Mouse (Mus musculus): ENCODE results near the gene Mrps5. TPM values are rescaled to one million over a fixed set of nuclear protein-coding genes. Genes with fewer than 3 reads are reported as not detected.
"Not testable (repeated sequence)": the region's sequence is repeated elsewhere in the genome, so short reads cannot be mapped to it uniquely, and the experiment has no call there.

The Mrps5 gene
- polyA plus RNA-seq, 1 experiment from 2014 or later, result 162 TPM

DNA sequence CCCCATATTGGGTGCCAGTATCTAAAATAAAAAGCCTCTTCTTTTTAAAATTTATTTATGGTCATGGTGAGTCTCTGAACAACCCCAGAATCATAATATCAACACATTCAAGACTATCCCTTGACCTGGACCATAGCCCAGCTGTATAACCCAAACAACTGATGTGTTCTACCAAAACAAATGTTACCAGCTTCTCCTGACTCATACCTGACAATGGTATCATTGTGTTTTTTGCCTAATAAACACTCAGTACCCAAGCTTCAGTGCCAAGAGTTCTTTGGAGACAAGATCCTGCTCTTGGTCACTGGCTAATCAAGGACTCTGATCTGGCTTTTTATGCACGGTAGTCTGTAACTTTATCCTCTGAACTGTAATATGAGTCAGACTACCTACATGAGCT lies 13.7 kb upstream of the Mrps5 start:
- H3K36me3 ChIP-seq, result peaks cover 20% of the 10 kb centered on the region
- ATAC-seq (ENCODE audit: insufficient number of reproducible peaks, insufficient read depth, low FRiP score, low TSS enrichment, low read depth), result no peak
- H3K4me2 ChIP-seq, result no peak overlapping the region
- no peak overlapping the region for H3K9ac ChIP-seq (replicated peaks)
- H3K27me3 ChIP-seq, result no peaks in the 10 kb centered on the region
- 59% methylated on average over 1 of the region's 1 CpGs for WGBS
- H3K4me1 ChIP-seq (replicated peaks), result no peaks in the 10 kb centered on the region
- no peak overlapping the region for H3K27ac ChIP-seq
- peaks cover 10% of the 10 kb centered on the region for H3K9me3 ChIP-seq
- H3K4me3 ChIP-seq (replicated peaks), result no peak overlapping the region

DNA sequence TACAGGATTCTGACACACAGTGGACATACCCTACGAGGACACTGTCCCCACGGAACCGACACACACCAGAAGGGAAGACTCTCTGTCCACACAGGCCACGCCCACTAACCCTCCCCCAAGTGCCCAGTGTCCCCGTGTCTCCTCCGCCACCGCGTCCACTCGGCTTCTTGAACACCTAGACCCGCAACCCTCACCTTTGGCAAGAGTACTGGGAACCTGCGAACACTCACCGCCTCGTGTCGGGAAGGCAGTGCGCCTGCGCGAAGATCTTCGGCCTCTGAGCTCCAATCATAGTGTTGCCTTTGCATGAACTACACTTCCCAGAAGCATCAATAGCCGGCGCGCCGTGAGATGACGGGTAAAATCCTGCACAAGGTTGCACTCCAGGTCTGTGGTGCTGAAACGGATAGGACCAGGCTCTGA lies 2.6 kb upstream of the Mrps5 start:
- peak; percentile 88 for ATAC-seq (ENCODE audit: insufficient number of reproducible peaks, insufficient read depth, low FRiP score, low TSS enrichment, low read depth)
- H3K4me2 ChIP-seq, result peak overlapping the region; percentile 87
- H3K9me3 ChIP-seq, result no peaks in the 10 kb centered on the region
- H3K27me3 ChIP-seq, result no peaks in the 10 kb centered on the region
- peaks cover 5% of the 10 kb centered on the region; the same call in 1 of the 2 replicates for H3K36me3 ChIP-seq
- peaks cover 28% of the 10 kb centered on the region for H3K4me1 ChIP-seq (replicated peaks)
- H3K27ac ChIP-seq, result no peak overlapping the region
- peak overlapping the region; percentile 66 for H3K4me3 ChIP-seq (replicated peaks)
- H3K9ac ChIP-seq (replicated peaks), result peak overlapping the region; percentile 68
- WGBS, result under 1% methylated on average over 24 of the region's 24 CpGs

DNA sequence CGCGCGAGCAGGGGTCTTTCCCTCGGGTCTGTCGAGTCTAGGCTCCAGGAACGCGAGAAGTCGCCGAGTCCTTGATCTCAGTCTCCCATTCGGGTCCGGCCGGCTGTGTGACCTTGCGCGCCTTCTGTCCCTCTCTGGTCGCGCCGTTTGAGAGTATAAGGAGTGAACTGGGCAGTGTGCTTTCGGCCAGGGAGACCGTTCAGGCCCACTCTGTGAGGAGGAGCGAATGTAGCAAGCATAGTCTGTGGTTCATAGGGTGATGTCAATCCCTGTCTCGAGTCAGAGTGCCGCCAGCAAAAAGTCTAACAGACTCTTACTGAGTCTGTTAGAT lies 457 bp downstream of the Mrps5 start:
- Histone ChIP-seq H3K4me3 (replicated peaks) (peak overlapping the region; percentile 77), H3K4me1 (replicated peaks) (peaks cover 37% of the 10 kb centered on the region), H3K27me3 (no peaks in the 10 kb centered on the region), H3K4me2 (peak overlapping the region; percentile 75), H3K36me3 (peaks cover 17% of the 10 kb centered on the region; the same call in 1 of the 2 replicates), H3K9ac (replicated peaks) (peak overlapping the region; percentile 73), H3K9me3 (no peaks in the 10 kb centered on the region), H3K27ac (peak overlapping the region; percentile 90)
- WGBS, result under 1% methylated on average over 22 of the region's 22 CpGs
- ATAC-seq (ENCODE audit: insufficient number of reproducible peaks, insufficient read depth, low FRiP score, low TSS enrichment, low read depth), result no peak

DNA sequence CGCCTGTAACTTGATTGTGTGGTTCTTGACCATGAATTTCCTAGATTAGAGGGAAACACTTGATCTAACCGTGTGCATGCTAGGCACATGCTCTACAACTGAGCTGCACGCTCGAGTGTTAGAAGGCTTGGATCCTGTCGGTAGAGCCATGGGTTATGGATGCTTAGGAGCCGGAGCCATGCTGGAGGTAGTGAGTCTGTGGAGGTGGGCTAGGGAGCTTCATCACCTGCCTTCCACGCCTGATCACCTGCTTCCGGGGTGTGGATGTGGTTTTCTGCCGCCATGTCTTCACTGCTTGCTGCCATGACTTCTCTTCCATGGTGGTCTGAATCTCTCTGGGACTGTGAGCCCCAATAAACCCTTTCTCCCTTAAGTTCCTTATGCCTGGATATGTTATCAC lies 1.9 kb downstream of the Mrps5 start:
- 91% methylated on average over 9 of the region's 9 CpGs for WGBS
- no peak overlapping the region for H3K9ac ChIP-seq (replicated peaks)

DNA sequence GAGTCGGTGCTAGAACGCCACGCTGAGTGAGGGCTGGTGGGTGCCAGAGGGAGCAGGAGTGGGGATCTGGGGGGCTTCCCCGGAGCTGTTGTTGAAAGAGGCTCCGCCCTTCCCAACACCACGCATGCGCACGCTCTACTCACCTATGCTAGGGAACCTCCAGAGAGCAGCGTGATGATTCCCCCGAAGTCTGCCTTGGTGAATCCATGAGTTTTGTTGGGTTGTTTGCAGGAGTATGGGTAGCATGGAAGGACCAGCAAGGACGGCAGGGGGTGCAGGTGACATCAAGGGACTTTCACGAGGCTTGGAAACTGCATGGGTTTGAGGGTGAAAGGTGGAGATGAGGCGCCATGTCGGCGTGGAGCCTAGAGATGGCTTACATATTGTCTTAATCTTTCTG lies 3.2 kb downstream of the Mrps5 start:
- Histone ChIP-seq H3K4me2 (no peak overlapping the region), H3K9ac (replicated peaks) (no peak overlapping the region), H3K36me3 (peaks cover 39% of the 10 kb centered on the region), H3K27me3 (no peaks in the 10 kb centered on the region), H3K27ac (0 out of 2 replicates have a peak overlapping the region, but pooled peaks have one; percentile 17), H3K4me1 (replicated peaks) (peaks cover 32% of the 10 kb centered on the region), H3K9me3 (no peaks in the 10 kb centered on the region), H3K4me3 (replicated peaks) (no peak overlapping the region)
- no peak for ATAC-seq (ENCODE audit: insufficient number of reproducible peaks, insufficient read depth, low FRiP score, low TSS enrichment, low read depth)
- 66% methylated on average over 15 of the region's 15 CpGs for WGBS

More for the DNA sequence above, 1.9 kb downstream of the Mrps5 start:
- Histone ChIP-seq H3K36me3 (peaks cover 26% of the 10 kb centered on the region), H3K9me3 (no peaks in the 10 kb centered on the region), H3K4me1 (replicated peaks) (peaks cover 34% of the 10 kb centered on the region), H3K27ac (no peak overlapping the region), H3K27me3 (no peaks in the 10 kb centered on the region), H3K4me2 (no peak overlapping the region), H3K4me3 (replicated peaks) (no peak overlapping the region)
- no peak for ATAC-seq (ENCODE audit: insufficient number of reproducible peaks, insufficient read depth, low FRiP score, low TSS enrichment, low read depth)

DNA sequence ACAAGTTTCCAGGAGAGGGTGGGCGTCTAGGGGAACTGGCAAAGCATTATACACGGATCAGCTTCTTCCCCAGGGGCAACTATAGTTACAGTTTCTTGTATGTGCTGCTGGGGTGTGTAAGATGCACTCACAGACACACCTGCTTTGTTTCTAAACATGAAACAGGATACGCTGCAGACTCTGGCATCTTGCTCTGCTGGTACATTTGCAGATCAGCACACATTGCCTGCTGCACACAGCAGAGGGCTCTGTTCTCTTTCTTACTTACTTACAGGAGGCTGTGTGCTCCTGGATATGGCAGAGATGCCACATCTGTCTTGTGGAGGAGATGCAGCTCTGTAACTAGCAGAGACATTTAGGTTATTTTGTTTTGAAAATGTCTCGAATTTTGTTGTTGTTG lies 3.8 kb downstream of the Mrps5 start:
- Histone ChIP-seq H3K36me3 (peaks cover 45% of the 10 kb centered on the region), H3K9me3 (no peaks in the 10 kb centered on the region), H3K4me1 (replicated peaks) (peaks cover 32% of the 10 kb centered on the region), H3K27ac (no peak overlapping the region), H3K27me3 (no peaks in the 10 kb centered on the region), H3K9ac (replicated peaks) (no peak overlapping the region), H3K4me3 (replicated peaks) (no peak overlapping the region), H3K4me2 (peak overlapping the region; percentile 15; the same call in 1 of the 2 replicates)
- WGBS, result 69% methylated on average over 4 of the region's 4 CpGs
- ATAC-seq (ENCODE audit: insufficient number of reproducible peaks, insufficient read depth, low FRiP score, low TSS enrichment, low read depth), result no peak

DNA sequence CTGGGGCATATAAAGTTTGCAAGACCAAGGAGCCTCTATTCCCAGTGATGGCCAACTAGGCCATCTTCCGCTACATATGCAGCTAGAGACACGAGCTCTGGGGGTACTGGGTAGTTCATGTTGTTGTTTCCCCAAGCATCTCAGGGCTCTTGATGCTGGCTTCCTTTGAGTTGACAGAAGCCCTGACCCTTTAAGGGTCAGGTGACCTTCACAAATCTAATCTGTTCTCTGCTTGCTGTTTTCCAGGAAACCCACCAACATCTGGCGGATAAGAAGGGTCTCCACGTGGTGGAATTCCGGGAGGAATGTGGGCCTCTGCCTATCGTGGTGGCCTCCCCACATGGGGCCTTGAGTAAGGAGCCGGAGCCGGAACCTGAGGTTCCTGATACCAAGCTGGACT lies 16.4 kb downstream of the Mrps5 start:
- H3K27me3 ChIP-seq; H3K4me2 ChIP-seq; H3K4me3 ChIP-seq (replicated peaks); H3K9me3 ChIP-seq; ATAC-seq (ENCODE audit: insufficient number of reproducible peaks, insufficient read depth, low FRiP score, low TSS enrichment, low read depth); H3K27ac ChIP-seq; H3K9ac ChIP-seq (replicated peaks); H3K4me1 ChIP-seq (replicated peaks): not testable (repeated sequence)
- H3K36me3 ChIP-seq, result peaks cover 79% of the 10 kb centered on the region
- WGBS, result 85% methylated on average over 6 of the region's 8 CpGs

DNA sequence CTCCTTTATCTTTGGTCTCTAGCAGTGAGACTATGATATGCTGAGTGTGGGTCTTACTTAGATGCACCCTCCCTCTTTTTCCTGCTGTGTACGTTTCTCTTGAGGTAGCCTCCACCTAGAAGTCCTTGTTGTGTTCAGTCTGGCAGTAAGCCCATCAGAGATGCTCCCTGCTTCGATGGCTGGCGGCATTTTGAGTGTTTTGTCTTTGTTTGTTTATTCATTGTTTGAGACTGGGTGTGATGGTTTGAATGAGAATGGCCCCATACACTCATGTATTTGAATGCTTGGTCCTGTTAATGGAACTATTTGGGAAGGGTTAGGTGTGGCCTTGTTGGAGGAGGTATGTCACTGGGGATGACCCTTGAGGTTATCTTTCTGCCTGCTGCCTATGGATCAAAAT lies 18.2 kb downstream of the Mrps5 start:
- Histone ChIP-seq H3K36me3 (peaks cover 61% of the 10 kb centered on the region), H3K27me3 (0 out of 2 replicates have a peak, but pooled peaks cover 3% of the 10 kb centered on the region), H3K9ac (replicated peaks) (no peak overlapping the region), H3K4me2 (no peak overlapping the region), H3K9me3 (no peaks in the 10 kb centered on the region), H3K4me1 (replicated peaks) (peaks cover 17% of the 10 kb centered on the region), H3K4me3 (replicated peaks) (no peak overlapping the region), H3K27ac (no peak overlapping the region)
- no peak for ATAC-seq (ENCODE audit: insufficient number of reproducible peaks, insufficient read depth, low FRiP score, low TSS enrichment, low read depth)
- WGBS, result 96% methylated on average over 3 of the region's 3 CpGs

DNA sequence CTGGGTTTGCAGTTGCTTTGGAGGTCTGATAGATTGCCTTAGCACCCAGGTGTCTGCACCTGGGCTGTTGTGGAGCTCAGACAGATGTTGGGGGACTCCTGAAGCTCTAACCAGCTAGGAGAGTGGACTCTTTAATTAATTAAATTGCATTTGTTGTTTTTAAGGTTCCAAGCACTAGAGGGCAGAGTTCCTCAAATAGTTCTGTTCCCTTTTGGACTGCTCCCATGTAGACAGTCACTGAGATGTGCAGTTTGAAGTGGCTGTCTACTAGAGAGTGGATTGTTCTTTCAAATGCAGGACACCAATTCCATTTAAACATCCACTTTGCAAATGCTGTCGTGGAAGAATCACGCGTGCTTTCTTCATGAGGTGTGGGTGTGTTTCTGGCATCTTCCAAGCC lies 21.2 kb downstream of the Mrps5 start:
- H3K4me3 ChIP-seq (replicated peaks), result no peak overlapping the region
- no peaks in the 10 kb centered on the region for H3K9me3 ChIP-seq
- peaks cover 31% of the 10 kb centered on the region for H3K36me3 ChIP-seq
- no peak for ATAC-seq (ENCODE audit: insufficient number of reproducible peaks, insufficient read depth, low FRiP score, low TSS enrichment, low read depth)
- H3K27ac ChIP-seq, result no peak overlapping the region
- H3K4me1 ChIP-seq (replicated peaks), result peaks cover 17% of the 10 kb centered on the region
- H3K27me3 ChIP-seq, result 0 out of 2 replicates have a peak, but pooled peaks cover 4% of the 10 kb centered on the region
- H3K9ac ChIP-seq (replicated peaks), result no peak overlapping the region
- no peak overlapping the region for H3K4me2 ChIP-seq
- WGBS, result 39% methylated on average over 3 of the region's 3 CpGs

DNA sequence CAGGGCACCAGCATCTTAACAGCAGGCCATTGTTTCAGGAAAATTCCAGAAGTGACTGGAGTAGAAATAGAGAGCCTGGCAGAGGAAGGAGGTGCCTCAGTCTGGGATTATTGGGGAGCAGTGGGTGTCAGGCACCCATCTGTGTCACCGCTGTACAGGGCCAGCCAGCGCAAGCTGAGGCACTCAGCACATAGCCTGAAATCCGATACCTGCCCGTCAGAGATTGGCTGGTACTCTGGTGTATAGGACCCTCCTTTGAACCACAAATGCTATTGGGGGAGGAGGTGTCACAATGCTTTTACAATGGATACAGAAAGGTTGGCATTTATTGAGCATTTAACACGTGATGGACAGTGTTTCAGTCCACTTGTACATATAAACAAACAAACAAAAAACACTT lies 22.0 kb downstream of the Mrps5 start:
- no peak overlapping the region for H3K4me3 ChIP-seq (replicated peaks)
- no peak overlapping the region for H3K9ac ChIP-seq (replicated peaks)
- H3K36me3 ChIP-seq, result peaks cover 24% of the 10 kb centered on the region
- WGBS, result under 1% methylated on average over 5 of the region's 5 CpGs
- H3K27me3 ChIP-seq, result 0 out of 2 replicates have a peak, but pooled peaks cover 4% of the 10 kb centered on the region
- peak overlapping the region; percentile 31 for H3K4me2 ChIP-seq
- no peaks in the 10 kb centered on the region for H3K9me3 ChIP-seq
- peak; percentile 89; the same call in 1 of the 2 replicates for ATAC-seq (ENCODE audit: insufficient number of reproducible peaks, insufficient read depth, low FRiP score, low TSS enrichment, low read depth)
- peaks cover 17% of the 10 kb centered on the region for H3K4me1 ChIP-seq (replicated peaks)
- 0 out of 2 replicates have a peak overlapping the region, but pooled peaks have one; percentile 42 for H3K27ac ChIP-seq

DNA sequence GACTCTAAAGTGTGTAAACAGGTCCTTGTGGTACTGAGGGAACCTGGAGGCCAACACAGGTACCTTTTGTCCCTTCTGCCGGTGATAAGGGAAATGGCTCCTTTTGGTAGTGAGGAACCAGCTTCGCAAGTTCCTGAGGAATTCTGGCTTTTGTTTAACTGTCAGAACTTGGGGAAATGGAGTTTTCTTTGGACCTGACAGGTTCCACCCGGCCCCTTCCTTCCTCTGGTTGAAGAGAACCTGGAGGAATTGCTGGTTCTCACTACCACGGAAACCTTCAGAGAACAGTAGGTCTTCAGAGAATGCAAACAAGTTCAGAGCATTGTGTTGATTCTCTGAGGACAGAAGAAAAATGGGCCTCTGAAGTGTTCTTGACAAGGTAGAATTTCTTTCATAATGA lies 24.4 kb downstream of the Mrps5 start:
- peaks cover 17% of the 10 kb centered on the region for H3K4me1 ChIP-seq (replicated peaks)
- no peak overlapping the region for H3K9ac ChIP-seq (replicated peaks)
- no peak for ATAC-seq (ENCODE audit: insufficient number of reproducible peaks, insufficient read depth, low FRiP score, low TSS enrichment, low read depth)
- no peaks in the 10 kb centered on the region for H3K9me3 ChIP-seq
- H3K4me3 ChIP-seq (replicated peaks), result no peak overlapping the region
- H3K36me3 ChIP-seq, result 0 out of 2 replicates have a peak, but pooled peaks cover under 1% of the 10 kb centered on the region
- no peak overlapping the region for H3K4me2 ChIP-seq
- no peak overlapping the region for H3K27ac ChIP-seq
- H3K27me3 ChIP-seq, result 0 out of 2 replicates have a peak, but pooled peaks cover 4% of the 10 kb centered on the region
- 86% methylated on average over 4 of the region's 4 CpGs for WGBS

DNA sequence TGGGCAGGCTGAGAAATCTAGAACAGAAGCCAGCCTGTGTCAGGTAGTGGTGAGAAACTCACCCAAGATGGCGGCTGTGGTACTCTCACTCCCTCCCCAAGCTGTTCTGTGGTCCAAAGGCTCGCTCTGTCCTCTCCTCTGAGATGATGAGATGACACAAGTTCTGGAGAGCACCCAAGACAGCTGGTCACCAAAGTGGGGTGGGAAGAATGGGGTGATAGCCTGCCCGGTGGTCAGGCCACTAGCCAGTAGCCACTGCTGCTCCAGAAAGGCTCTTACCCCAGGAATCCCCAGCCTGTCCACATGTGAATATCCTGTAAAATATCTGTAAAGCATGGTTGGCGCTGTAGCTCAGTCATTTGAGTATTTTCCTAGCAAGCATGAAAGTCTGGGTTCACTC lies 25.3 kb downstream of the Mrps5 start:
- no peak overlapping the region for H3K27ac ChIP-seq
- no peaks in the 10 kb centered on the region for H3K9me3 ChIP-seq
- no peak for ATAC-seq (ENCODE audit: insufficient number of reproducible peaks, insufficient read depth, low FRiP score, low TSS enrichment, low read depth)
- 79% methylated on average over 4 of the region's 4 CpGs for WGBS
- H3K4me2 ChIP-seq, result no peak overlapping the region
- no peaks in the 10 kb centered on the region for H3K36me3 ChIP-seq
- no peak overlapping the region for H3K9ac ChIP-seq (replicated peaks)
- H3K27me3 ChIP-seq, result 0 out of 2 replicates have a peak, but pooled peaks cover 4% of the 10 kb centered on the region
- no peak overlapping the region for H3K4me3 ChIP-seq (replicated peaks)
- peaks cover 17% of the 10 kb centered on the region for H3K4me1 ChIP-seq (replicated peaks)

Data from limb, embryonic 12.5 days (tissue).